Mouse (Mus musculus): ENCODE results near the gene Herc3. TPM values are rescaled to one million over a fixed set of nuclear protein-coding genes. Genes with fewer than 3 reads are reported as not detected.
A peak's percentile ranks its signal among the peaks of the same experiment; 100 is the strongest.

Herc3 gene
- polyA plus RNA-seq, 1 experiment = 110 TPM

DNA sequence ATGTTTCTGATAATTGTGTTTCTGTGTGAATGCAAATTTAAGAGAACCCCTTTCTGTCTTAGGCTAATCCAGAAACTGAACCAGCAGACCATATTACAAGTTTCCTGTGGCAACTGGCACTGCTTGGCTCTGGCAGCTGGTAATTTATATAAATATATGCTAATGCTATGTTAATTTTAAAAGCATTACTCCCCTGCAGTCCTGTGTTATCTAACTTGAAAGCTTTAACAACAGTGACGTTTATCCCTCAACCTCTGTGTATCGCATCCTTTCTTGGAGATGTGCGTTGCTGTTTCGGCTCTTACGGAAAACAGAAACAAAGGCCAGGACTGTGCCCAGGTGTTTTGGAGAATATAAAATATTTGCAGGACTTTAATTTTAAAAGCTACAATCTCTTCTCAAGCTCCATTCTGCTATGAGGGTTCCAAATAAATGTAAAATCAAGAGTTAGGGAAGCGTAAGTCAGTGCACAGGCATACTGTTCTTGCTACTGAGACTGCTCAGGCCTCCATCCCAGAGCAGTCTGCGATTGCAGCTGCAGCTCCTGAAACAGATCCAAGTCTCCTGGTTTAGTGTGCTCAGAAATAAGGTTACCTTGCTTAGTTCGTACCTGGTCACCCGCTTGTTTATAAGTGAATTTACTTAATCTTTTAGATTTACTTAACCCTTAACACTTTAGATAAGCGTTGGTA lies 24.6 kb downstream of the Herc3 start:
- no peak for DNase-seq (ENCODE audit: extremely low spot score in 1 of 2, low spot score in 1 of 2)

DNA sequence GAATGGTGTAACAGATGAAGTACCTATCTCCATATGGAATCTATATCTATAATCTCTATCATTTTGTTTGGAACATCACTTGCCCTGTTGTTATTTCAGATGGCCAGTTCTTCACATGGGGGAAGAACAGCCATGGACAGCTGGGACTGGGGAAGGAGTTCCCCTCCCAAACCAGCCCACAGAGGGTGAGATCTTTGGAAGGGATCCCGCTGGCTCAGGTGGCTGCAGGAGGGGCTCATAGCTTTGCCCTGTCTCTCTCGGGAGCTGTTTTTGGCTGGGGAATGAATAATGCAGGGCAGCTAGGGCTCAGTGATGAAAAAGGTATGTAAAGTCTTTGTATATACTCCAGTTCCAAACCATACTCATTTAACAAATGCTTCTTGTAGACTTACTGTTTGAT lies 25.2 kb downstream of the Herc3 start:
- no peak for DNase-seq (ENCODE audit: extremely low spot score in 1 of 2, low spot score in 1 of 2)

DNA sequence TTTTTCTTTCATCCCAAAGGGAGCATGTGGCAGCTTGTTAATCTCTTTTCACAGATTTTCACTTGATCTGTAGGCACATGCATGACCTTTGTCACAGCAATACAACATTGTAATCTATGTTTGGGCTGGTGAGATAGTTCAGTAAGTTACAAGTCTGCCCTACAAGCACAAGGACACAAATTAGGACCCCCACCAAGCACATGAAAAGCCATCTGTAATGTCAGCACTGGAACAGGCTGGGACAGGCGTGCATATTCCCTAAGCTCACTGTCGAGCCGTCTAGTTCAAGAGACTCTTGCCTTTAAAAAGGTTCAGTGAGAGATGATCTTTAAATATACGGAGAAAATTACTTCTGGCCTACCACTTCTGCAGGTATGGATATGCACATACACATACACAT lies 28.3 kb downstream of the Herc3 start:
- no peak for DNase-seq (ENCODE audit: extremely low spot score in 1 of 2, low spot score in 1 of 2)

DNA sequence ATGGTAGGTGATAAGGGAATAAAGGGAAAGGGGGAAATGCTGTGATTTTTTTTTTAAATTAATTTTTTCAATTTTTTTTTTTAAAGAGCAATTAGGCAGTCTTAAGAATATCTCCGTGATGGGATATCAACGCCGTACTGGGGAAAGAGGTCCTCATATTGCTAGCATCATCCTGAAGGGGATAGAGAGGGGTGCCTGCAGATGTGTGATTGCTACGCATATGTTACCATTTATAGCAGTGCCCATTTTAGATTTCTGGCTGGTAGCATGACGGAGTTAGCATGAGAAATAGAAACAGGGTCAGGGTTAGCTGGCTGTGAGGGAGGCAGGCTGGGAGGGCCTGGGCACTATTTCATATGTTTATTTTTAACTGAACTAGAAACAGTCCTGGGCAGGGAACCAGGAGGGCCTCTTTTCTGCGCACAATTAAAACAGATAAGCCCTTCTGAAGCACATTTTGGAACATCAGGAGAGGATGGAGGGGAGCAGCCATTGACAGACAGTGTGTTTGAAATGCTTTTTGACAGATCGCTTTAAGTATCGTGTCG lies 31.3 kb downstream of the Herc3 start:
- no peak for DNase-seq (ENCODE audit: extremely low spot score in 1 of 2, low spot score in 1 of 2)

DNA sequence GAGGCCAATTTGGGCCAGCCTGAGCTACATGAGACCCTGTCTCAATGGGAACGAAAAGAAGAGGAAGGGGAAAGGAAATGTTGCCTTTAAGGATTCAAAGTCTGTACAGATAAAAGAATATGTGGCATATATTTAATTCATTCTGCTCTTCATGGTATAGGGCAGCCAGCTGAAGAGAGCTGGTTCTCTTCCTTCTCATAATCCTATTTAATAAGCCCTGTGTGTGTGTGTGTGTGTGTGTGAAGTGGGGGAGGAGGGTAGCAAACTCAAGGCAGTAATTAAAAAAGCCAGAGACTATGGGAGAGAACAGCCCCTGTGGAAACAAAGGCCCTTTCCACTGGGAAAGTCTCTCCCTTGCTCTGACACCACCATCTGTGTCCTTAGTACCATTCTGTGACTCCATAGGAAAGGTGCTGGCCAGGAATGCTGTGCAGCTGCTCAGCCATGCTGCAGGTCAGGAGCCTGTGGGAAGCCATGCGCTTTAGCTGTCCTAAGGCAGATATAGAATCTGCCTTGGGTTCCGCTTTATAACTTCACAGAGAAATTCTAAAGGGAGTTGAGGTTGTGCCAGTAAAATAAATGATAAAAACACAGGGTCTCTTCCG lies 32.5 kb downstream of the Herc3 start:
- no peak for DNase-seq (ENCODE audit: extremely low spot score in 1 of 2, low spot score in 1 of 2)

DNA sequence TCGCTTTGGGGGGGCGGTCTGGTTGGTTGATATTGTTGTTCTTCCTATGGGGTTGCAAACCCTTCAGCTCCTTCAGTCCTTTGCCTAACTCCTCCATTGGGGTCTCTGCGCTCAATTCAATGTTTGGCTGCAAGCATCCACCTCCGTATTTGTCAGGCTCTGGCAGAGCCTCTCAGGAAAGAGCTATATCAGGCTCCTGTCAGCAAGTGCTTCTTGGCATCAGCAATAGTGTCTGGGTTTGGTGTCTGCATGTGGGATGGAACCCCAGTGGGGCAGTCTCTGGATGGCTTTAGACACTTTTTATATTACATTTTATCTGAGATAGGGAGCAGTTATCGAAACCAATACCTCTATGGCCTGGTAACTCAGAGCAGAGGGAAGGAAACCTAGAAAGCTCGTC lies 36.6 kb downstream of the Herc3 start:
- DNase-seq (ENCODE audit: extremely low spot score in 1 of 2, low spot score in 1 of 2) = peak; percentile 51 to 52

DNA sequence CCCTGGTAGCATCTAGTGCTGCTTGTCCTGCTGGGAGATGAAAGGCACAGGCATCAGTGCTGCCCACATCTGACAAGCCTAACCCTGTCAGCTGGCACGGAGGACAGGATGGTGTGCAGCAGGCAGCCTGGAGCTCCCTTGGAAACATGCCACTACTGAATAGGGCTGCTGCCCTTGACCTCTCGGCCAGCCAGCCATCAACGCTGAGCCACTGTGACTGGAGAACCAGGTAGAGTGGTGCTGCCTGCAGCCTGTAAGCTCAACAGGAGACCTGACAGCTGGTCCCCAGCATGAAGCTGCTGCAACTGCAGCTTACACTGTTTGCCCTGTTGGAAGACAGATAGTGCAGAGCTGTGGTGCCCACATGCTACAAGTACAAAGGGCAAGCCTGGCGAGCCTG lies 48.3 kb downstream of the Herc3 start:
- no peak for DNase-seq (ENCODE audit: extremely low spot score in 1 of 2, low spot score in 1 of 2)

DNA sequence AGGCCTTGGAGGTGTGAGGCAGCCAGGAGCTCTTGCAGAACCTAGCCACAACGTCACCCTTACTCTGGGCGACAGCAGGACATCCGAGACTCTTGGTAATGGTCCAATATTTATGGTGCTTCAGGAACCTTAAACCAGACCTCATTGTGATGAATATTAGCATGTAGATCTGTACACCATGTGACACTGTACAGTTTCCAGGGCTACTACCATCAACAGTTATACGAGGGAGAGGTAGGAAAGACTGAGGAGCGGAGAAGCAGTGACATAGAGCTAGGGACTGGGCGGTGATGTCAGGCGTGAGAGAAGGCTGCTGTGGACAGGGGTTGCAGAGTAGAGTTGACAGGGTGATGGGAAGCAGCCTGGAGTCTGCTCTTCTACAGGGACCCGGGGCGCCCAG lies 48.7 kb downstream of the Herc3 start:
- no peak for DNase-seq (ENCODE audit: extremely low spot score in 1 of 2, low spot score in 1 of 2)

DNA sequence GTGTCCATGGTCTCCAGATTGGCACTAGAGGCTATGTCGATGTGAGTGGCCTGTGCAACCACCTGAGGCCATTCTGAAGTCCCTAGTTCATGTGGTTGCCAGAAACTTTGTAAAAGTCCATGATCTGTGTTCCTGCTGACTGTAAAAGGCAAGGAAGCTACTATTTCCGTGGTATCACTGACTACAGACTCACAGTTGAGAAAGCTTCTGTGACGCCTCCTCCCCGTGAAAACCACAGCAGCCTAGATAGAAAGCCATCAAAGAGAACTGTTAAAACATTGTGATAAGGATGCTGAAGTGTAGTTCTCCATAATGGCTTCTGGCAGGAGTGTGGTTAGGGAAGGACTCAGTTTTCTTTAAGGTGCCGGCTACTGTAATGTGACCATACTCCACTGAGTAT lies 49.6 kb downstream of the Herc3 start:
- DNase-seq (ENCODE audit: extremely low spot score in 1 of 2, low spot score in 1 of 2) = no peak

DNA sequence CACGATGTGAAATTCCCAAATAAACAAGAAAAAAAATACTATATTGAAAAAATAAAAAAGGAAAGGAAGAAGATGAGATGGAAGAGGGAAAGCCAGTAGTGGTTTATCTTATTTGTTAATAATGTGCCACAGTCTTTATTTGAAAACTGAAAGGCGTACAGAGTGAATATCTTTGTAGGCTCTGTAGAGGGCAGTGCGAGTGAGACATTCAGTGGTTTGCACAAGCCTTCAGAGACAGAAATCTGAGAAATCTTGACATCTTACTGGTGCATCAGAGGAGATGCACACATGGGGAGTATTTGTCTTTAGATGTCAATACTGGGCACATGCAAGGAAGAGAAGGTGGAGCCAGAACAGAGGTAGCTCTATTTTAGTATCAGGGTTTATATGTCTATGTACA lies 50.1 kb downstream of the Herc3 start:
- no peak for DNase-seq (ENCODE audit: extremely low spot score in 1 of 2, low spot score in 1 of 2)

DNA sequence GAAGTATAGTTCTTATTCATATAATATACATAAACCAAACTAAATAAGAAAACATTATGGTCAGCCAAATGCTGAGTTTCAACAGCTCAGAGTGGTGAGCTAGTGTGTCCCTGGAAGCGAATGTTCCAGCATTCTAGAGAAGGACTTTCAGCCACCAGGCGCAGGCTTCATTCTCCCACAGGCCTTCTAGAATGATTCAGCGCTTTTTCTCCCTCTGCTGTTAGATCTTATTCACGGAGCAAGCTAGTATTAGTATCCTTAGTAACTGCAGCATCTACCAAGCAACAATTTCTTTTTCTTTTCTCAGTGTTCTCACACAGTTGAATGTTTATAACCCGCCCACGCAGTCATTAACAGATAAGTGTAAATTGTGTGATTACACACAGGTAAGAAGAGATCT lies 51.0 kb downstream of the Herc3 start:
- peak in 1 of 2 experiments; percentile 56 for DNase-seq (ENCODE audit: extremely low spot score in 1 of 2, low spot score in 1 of 2)

DNA sequence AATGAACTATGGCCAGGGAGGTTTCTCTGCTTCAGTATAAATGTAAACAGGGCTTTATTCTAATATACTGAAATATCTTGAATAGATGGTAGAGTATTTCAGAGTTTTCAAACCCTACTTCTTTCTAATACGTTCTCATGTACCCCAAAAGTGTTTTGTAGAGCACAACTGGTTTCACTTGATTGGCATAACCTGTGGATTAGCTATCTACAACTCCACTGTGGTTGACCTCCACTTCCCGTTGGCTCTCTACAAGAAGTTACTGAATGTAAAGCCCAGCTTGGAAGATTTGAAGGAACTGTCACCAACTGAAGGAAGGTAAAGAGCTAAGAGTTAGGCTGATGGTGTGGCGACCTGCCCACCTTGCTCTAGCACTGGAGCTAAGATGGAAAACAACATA lies 58.7 kb downstream of the Herc3 start:
- DNase-seq (ENCODE audit: extremely low spot score in 1 of 2, low spot score in 1 of 2) = no peak

DNA sequence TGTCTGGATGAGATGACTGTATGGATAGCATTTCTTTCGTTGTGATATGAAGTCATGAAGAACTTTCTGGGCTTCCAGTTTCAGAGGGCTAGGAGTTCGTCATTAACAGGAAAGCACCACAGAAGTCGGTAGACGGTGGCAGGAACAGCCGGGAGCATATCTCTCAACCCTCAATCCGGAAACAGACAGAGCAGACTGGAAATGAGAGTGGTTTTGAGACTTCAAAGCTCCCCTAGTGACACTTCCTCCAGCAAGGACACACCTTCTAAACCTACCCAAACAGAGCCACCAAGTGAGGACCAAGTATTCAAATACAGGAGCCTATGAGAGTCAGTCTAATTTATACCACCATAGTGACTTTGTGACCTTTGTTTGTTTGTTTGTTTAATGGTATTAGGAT lies 62.0 kb downstream of the Herc3 start:
- no peak for DNase-seq (ENCODE audit: extremely low spot score in 1 of 2, low spot score in 1 of 2)

DNA sequence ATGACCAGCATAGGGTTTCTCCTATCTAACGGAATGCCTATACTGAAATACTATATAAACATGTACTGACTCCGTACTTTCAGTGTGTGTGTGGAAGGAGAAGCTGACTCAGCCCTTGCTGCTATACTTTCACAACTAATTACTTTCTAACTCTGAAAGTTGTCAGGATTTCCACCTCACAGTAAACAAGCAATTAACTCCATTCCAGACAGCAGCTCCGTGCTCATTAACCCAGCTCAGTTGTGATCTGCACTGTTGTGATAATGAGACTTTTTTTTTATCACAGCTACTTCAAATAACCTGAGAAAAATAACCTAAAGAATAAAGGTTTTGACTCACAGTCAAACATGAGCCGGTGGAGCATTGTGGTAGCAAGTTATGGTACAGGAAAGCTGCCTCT lies 63.7 kb downstream of the Herc3 start:
- DNase-seq (ENCODE audit: extremely low spot score in 1 of 2, low spot score in 1 of 2) = no peak

DNA sequence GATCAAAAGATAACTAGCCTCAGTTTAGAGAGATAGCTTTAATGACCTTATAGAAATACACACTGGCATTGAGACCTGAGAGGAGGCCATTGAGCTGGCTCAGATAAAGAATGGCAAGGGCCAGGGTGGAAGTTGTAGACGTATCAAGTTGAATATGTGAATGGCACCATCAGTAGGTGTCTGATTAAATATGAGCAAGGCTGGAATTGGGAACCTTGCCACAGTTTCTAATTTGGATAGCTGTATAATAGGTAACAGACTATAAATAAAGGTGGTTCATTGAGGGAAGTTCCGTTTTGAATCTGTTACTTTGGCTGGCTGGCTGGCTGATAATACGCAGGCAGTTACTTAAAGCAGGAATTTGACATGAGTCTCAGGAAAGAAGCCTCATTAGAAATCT lies 65.4 kb downstream of the Herc3 start:
- DNase-seq (ENCODE audit: extremely low spot score in 1 of 2, low spot score in 1 of 2) = no peak

DNA sequence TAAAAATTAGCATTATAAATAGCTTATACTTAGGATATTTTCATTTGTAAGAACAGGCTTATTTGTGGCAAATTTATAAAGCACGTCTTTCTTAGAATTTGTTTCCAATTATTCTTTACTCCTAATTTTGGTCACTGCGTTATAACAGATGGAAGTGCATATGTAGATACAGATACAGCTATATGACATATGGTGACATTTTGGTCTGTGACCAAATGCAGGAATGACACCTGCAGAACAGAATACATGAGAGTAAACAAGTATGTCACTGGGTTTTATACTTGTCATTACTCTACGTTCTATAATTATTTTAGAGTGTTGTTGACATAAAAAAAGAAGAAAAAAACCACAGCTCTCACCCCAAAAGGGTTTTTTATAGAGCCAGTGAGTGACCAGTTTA lies 67.8 kb downstream of the Herc3 start:
- no peak for DNase-seq (ENCODE audit: extremely low spot score in 1 of 2, low spot score in 1 of 2)

DNA sequence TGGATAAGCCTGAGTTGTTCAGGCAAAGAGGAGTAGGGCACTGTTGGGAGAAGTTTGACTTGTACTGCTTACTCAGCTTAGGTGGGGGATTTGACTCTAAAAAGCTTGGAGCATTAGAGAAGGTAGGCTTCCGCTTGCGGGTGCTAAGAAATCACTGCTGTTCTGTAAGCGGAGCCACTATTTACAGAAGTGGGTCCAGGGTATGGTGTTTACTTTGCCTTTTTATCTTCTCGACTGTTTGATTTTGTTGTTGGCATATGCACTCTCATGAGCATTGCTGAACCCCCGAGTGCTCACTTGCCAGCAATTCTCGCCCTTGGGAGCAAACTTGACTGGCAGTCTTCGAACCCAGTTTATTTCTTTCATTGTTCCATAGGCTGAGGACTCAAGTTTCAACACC lies 69.3 kb downstream of the Herc3 start:
- DNase-seq (ENCODE audit: extremely low spot score in 1 of 2, low spot score in 1 of 2) = no peak

DNA sequence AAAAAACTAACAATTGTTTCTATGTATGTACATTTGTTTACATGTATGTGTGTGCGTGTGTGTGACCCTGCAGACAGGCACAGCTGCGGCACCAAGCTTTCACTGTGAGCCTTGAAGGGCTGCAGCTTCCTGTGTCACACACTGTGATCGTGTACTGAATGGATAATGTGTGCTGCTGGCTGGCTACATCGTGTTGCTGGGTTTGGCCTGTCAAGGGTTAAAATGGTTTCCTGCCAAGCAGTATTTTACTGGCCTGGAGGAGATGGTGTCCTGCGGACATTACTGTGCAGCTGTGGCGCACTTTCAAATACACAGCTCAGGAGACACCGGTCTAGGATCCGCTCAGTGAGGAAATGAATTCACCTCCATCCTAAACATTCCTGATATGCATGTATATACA lies 71.9 kb downstream of the Herc3 start:
- DNase-seq (ENCODE audit: extremely low spot score in 1 of 2, low spot score in 1 of 2) = peak in 1 of 2 experiments; percentile 65

DNA sequence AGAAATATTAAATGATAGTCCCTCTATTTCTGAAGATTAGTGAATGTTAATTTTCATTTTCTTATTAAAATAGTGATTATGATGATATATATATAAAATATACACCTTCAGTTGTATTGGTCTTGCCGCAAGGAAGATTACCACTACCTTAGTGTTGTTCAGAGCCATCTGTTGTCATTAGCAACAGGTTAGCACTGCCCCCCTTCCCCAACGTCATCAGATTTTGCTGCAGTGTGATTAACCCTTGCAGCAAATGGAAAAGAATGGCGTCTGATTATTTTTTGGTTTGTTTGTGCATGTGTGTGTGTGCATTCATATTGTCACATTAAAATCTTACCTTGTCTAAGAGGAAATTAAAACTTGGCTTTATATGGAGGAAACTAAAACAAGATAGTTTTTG lies 73.3 kb downstream of the Herc3 start:
- no peak for DNase-seq (ENCODE audit: extremely low spot score in 1 of 2, low spot score in 1 of 2)

DNA sequence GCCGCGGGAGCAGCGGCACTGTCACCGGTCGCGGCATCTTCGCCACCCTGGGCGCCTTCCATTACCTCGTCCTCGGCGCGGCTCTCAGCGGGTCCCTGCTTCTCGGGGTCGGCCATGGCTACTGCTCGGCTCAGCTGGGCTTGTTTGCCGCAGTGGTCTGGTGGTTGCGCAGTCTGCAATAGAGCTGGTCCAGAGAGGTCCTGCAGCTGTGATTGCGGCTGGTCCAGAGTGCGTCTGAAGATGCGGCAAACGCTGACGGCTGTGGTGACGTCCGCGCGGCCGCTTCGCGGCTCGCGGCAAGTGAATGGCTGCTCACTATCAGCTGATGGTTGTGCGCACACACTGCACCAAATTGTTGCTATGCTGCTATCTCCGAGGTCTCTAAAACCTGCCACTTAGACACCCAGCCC lies 75.6 kb downstream of the Herc3 start, which contains the start of gene Nap1l5:
Nap1l5 (minus strand) TSS at position 225 of the 410 bp plus-strand sequence.
- peak; percentile 78 to 79 for DNase-seq (ENCODE audit: extremely low spot score in 1 of 2, low spot score in 1 of 2)

DNA sequence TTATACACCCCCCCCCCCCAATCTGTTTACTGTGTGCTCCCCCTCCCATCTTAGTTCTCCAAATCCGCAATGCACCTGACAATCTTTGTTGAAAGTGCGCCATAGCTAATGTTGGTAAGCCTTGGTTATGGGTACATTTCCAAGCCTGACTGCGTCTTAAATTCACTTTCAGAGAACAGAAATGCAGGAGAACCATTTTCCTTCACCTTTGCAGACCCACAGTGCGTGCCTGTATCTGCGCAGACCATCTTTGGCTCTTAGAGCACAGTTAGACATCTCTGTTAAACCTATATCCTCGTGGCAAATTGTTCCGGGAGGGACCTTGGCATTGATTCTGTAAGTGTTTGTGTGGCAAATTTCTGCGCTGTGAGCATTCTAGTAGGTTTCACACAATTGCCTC lies 76.1 kb downstream of the Herc3 start:
- no peak for DNase-seq (ENCODE audit: extremely low spot score in 1 of 2, low spot score in 1 of 2)

DNA sequence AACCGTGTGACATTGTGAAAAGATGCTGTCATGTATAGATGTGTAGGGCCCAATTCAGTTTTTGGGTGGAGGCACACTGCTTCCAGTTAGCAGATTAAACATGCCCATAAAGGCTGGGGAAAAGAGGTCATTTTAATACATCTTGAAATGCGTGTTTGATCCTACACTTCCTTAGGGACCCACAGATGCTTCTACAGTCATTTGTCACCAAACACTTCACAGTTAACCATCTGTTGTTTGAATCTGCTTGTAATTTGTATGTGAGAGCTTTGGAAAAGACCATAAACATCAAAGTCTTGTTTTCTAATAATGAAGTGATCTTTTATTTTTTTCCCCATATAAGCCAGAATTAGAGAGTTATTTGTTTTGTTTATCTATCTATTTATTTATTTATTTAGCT lies 76.5 kb downstream of the Herc3 start:
- no peak for DNase-seq (ENCODE audit: extremely low spot score in 1 of 2, low spot score in 1 of 2)

Data from frontal cortex, adult 2 months (tissue).